Mouse (Mus musculus) T-cell, adult 2 months (primary cell): Measurements from ENCODE around the gene Gadd45a.

ENCODE experiments used
- DNase-seq: peaks from one replicate; pipeline ENCODE4 v3.0.0; 2022; ENCODE audit warnings: low spot score

The Gadd45a gene

DNA sequence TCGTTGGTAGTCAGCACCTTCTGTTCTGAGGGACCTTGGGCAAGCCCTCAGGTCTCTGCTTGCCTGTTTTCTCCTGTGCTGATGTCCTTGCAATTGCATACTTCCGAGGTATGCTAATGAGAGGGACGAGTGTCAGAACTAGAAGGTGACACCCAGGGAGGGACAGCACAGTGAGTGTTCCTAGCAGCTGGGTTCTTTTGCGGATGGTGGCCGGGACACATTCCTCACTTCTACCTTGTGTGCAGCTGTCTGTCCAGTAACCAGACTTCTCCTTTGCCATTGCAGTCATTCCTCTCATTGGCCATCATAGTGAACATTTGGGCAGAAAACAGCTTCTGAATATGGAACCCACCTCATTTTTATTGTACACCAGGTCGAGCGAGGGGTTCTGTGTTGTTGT, 51.8 kb downstream of the Gadd45a start:
- no peak for DNase-seq
